Comparison of ENCODE assay signal across 20 mouse cellular contexts in the genomic region with DNA sequence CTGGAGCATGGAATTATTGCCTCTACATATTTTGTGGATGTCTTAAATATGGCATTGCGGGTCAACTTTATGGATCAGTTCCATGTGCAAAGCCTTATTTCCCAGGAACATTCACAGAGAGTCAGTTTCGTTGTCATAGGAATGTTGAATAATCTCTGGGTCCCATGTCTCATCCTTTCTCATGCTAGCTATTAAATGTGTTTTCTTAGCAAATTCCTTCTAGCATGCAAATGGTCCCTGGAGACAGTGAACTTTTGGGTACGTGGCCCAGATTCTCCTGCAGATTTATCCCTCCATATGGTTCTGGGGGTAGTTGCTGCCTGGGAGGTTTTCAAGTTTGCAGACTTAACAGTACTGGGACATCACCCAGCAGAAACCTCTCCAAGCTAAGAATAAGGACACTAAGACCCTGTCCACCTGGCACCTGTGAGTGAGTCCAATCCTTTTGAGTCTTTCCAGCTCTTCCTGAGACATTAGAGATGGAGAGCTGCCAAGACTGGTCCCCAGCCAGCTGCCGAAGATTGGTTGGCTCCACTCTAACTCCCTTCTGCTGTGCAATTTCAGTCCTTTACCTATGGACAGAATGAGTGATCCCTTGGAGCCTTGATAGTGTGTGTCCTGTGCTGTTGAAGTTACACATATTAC. TPM values are rescaled to one million over a fixed set of nuclear protein-coding genes. Genes with fewer than 3 reads are reported as not detected.
DNase-seq lines count a peak whose midpoint lies in the region; ATAC-seq and TF ChIP-seq lines count a peak whose summit lies in the region.
"Had no signal": no experiment of that assay in that cellular context is flagged by ENCODE, and none has a peak within 500 bp of the region (broad histone marks: within the 10 kb centered on the region; RNA-seq: fewer than 3 reads in every experiment).

No protein-coding gene starts in this region.

- TF ChIP-seq POLR2A in brain, embryonic 14.5 days (IDR thresholded peaks at IDR 0.05; ENCODE audit: borderline replicate concordance, extremely low read depth, insufficient read depth, insufficient read length, poor library complexity, severe bottlenecking): no peak

- H3K9me3 ChIP-seq in kidney, postnatal 0 days (replicated peaks; ENCODE audit: low read length): no peaks in the 10 kb centered on the region
- H3K9me3 ChIP-seq: forebrain, embryonic 10.5 days; G1E; heart, embryonic 13.5 days; hindbrain, embryonic 10.5 days; liver, embryonic 15.5 days; neural tube, embryonic 13.5 days had no signal

- intact Hi-C loops in left cerebral cortex, postnatal 36 days (cut with DNase I): no loop called here
- intact Hi-C loops in gastrocnemius, postnatal 14 days (cut with DNase I; ENCODE audit: low total_unique reads): no loop called here

- no peak overlapping the region for H3K27ac ChIP-seq in kidney, postnatal 0 days
- H3K27ac ChIP-seq: forebrain, embryonic 10.5 days; heart, embryonic 13.5 days; hindbrain, embryonic 10.5 days; left cerebral cortex, adult 2 months; liver, embryonic 15.5 days; neural tube, embryonic 13.5 days had no signal

- no peak overlapping the region for H3K4me2 ChIP-seq in kidney, postnatal 0 days (ENCODE audit: low read length)
- H3K4me2 ChIP-seq: heart, embryonic 13.5 days; liver, embryonic 15.5 days; neural tube, embryonic 13.5 days had no signal

- no peaks in the 10 kb centered on the region for H3K4me1 ChIP-seq in kidney, postnatal 0 days (replicated peaks; ENCODE audit: insufficient read depth, low read length)
- H3K4me1 ChIP-seq: forebrain, embryonic 10.5 days; heart, embryonic 13.5 days; hindbrain, embryonic 10.5 days; liver, embryonic 15.5 days had no signal

- H3K4me3 ChIP-seq in kidney, postnatal 0 days (replicated peaks; ENCODE audit: low read depth, low read length): no peak overlapping the region
- H3K4me3 ChIP-seq: forebrain, embryonic 10.5 days; heart, embryonic 13.5 days; hindbrain, embryonic 10.5 days; left cerebral cortex, adult 2 months; liver, embryonic 15.5 days; neural tube, embryonic 13.5 days had no signal

- no peak for TF ChIP-seq CTCF in kidney, postnatal 0 days (IDR thresholded peaks at IDR 0.05; ENCODE audit: low read depth)
- no peak for TF ChIP-seq CTCF in brain, embryonic 14.5 days (IDR thresholded peaks at IDR 0.05; ENCODE audit: borderline replicate concordance, extremely low read depth, insufficient read depth, insufficient read length)

- no peaks in the 10 kb centered on the region for H3K36me3 ChIP-seq in kidney, postnatal 0 days (ENCODE audit: insufficient read depth, low read length)
- H3K36me3 ChIP-seq: forebrain, embryonic 10.5 days; G1E; heart, embryonic 13.5 days; hindbrain, embryonic 10.5 days; liver, embryonic 15.5 days; neural tube, embryonic 13.5 days had no signal

- H3K27me3 ChIP-seq in kidney, postnatal 0 days (ENCODE audit: insufficient read depth, low read length): no peaks in the 10 kb centered on the region
- H3K27me3 ChIP-seq: heart, embryonic 13.5 days; liver, embryonic 15.5 days; neural tube, embryonic 13.5 days had no signal

- WGBS in kidney, postnatal 0 days: 62% methylated on average over 4 of the region's 4 CpGs

- ATAC-seq in kidney, postnatal 0 days (replicated peaks; ENCODE audit: low FRiP score, low read depth): no peak

- DNase-seq in cerebellum, adult 9-11 months: peak; percentile 14
- DNase-seq in cerebellum, adult 11 months: no peak
- peak; percentile 79 for DNase-seq in kidney, postnatal 0 days (ENCODE audit: low spot score)
- DNase-seq in kidney, adult 8-10 months: no peak
- DNase-seq in brain, embryonic 14.5 days (ENCODE audit: low read depth): peak; percentile 11
- DNase-seq in left cerebral cortex, postnatal 36 days (ENCODE audit: low spot score in 2 of 2): peak; percentile 15 to 35
- DNase-seq in spleen, postnatal 14 days (ENCODE audit: low spot score in 2 of 2): no peak
- no peak for DNase-seq in gastrocnemius, postnatal 14 days
- DNase-seq: embryo, embryonic 11 days; kidney, postnatal 14 days; lung, postnatal 4 days; midbrain, embryonic 14.5 days; retina, postnatal 1 day had no signal

- H3K9ac ChIP-seq in kidney, postnatal 0 days (ENCODE audit: low read depth, low read length): no peak overlapping the region
- H3K9ac ChIP-seq: heart, embryonic 13.5 days; liver, embryonic 15.5 days; neural tube, embryonic 13.5 days had no signal

RNA-seq across cellular contexts. Expression of a gene that starts 45.9 kb away (rescaled TPM):
- 24.6 and 29.5 TPM in 2 replicates for polyA plus RNA-seq in kidney, postnatal 0 days (2015; fragmentation: Nextera tagmentation; extraction: Ambion mirVana)
- polyA plus RNA-seq in brain, embryonic 14.5 days (2012; rRNA removed): 2.6 and 7.9 TPM in 2 replicates
- 1 to 10 TPM; 4.6 to 4.8 TPM for total RNA-seq in left cerebral cortex, postnatal 36 days (2021)
- total RNA-seq in gastrocnemius, postnatal 14 days (2021): 10 to 100 TPM; 33.7 to 41.8 TPM
- polyA plus RNA-seq: G1E had no signal

Comparison
In these comparisons a context has a peak if more than half of its experiments do, and no peak if none do; other contexts are left out.
1. DNase-seq: peak in cerebellum, adult 9-11 months (single experiment), kidney, postnatal 0 days (single experiment), brain, embryonic 14.5 days (single experiment) and left cerebral cortex, postnatal 36 days (2 of 2); none in cerebellum, adult 11 months (single experiment), kidney, adult 8-10 months (0 of 2), spleen, postnatal 14 days (0 of 2) and gastrocnemius, postnatal 14 days (single experiment).
2. RNA of a gene that starts 45.9 kb away (total RNA-seq): 33.7 to 41.8 TPM in gastrocnemius, postnatal 14 days; 4.6 to 4.8 TPM in left cerebral cortex, postnatal 36 days; every median in the first group is over 4 times any median in the second.